Mouse (Mus musculus) forebrain, postnatal 0 days (tissue): ENCODE measurements at regions not wholly inside any gene's neighbourhood (a gene's known extent, or its start where the extent isn't known, plus 50 kb on each side); places are given as distances from the start of the nearest gene placed in this dataset.

Experiments
- ATAC-seq: fragments of 200-750 bp; cut with Nextera tagmentation; 2 replicates; pipeline ENCODE4 v1.8.0; 2017; ENCODE audit warnings: mild to moderate bottlenecking, moderate library complexity
- DNase-seq: peaks from one replicate; pipeline ENCODE4 v3.0.0-alpha.2; 2015
- H3K27ac ChIP-seq: fragments of 300-500 bp; sonication (generic); 2 replicates; pipeline ENCODE4 v1.5.1; 2014; ENCODE audit warnings: low read depth, mild to moderate bottlenecking, antibody characterized with exemption, low read length, moderate library complexity, mixed read lengths
- H3K27me3 ChIP-seq: fragments of 300-500 bp; sonication (generic); 2 replicates; pipeline ENCODE4 v1.6.1; 2014; ENCODE audit warnings: mild to moderate bottlenecking, low read length, mixed read lengths; ENCODE audit not compliant: insufficient read depth
- H3K36me3 ChIP-seq: fragments of 300-500 bp; sonication (generic); 2 replicates; pipeline ENCODE4 v1.6.1; 2014; ENCODE audit warnings: mild to moderate bottlenecking, moderate library complexity; ENCODE audit not compliant: insufficient read depth
- H3K4me1 ChIP-seq: fragments of 300-500 bp; sonication (generic); 2 replicates; pipeline ENCODE4 v1.6.1; 2014; ENCODE audit warnings: antibody characterized with exemption; ENCODE audit not compliant: insufficient read depth
- H3K4me2 ChIP-seq: fragments of 300-500 bp; sonication (generic); 2 replicates; pipeline ENCODE4 v1.6.1; 2014; ENCODE audit warnings: low read depth, mild to moderate bottlenecking, moderate library complexity
- H3K4me3 ChIP-seq: fragments of 300-500 bp; sonication (generic); 2 replicates; pipeline ENCODE4 v1.5.1; 2014; ENCODE audit warnings: low read depth, low read length, mixed read lengths
- H3K9ac ChIP-seq: fragments of 300-500 bp; sonication (generic); 2 replicates; pipeline ENCODE4 v1.6.1; 2014; ENCODE audit warnings: mild to moderate bottlenecking
- H3K9me3 ChIP-seq: fragments of 300-500 bp; sonication (generic); 2 replicates; pipeline ENCODE4 v1.6.1; 2016; ENCODE audit warnings: low read length
- CTCF ChIP-seq: sonication (generic); IDR thresholded peaks from 2 replicates; pipeline ENCODE4 v1.5.1; 2016; ENCODE audit warnings: antibody characterized with exemption, control low read depth, low read depth
- WGBS: fragments of 180-500 bp; shearing (Covaris S2); extraction: QIAGEN DNeasy Blood & Tissue Kit; methylation state at CpG from one replicate; pipeline ENCODE4 v1.1.7; 2014; 5-methylcytosine and 5-hydroxymethylcytosine counted together

DNA sequence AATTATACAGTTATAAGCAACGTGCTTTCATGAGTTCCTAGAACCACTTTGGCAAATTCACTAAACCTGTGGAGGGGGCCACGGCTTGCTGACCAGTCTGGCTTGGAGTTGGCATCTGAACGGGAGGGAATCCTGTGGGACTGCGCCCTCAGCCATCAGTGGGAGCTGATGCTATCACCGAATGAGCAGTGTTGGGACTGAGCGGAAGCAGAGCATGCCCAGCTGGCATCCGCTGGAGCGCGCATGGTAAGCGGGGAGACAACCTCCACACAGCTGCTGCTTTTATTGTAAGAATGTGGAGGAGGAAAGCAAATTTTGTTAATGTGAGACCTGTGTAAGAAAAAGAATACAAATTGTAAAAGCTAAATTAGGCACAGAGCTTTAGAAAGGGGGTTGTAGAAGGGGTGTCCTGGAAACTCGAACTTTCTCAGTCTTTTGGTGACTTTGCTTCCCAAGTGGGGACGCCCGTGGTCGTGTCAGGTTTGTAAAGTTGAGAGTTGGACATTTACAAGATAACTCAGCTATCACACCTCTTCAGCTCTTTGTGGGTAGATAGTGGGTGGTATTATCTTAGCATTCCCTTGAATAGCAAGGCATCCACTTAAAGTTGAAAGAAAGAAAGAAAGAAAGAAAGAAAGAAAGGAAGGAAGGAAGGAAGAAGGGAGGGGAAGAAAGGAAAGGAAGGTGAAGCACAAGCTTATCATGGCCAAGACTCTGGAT lies 142.2 kb downstream of the Qrsl1 start:
- no peak for TF ChIP-seq CTCF
- no peaks in the 10 kb centered on the region for H3K36me3 ChIP-seq
- no peak overlapping the region for H3K27ac ChIP-seq
- 73% methylated on average over 14 of the region's 14 CpGs for WGBS
- no peaks in the 10 kb centered on the region for H3K4me1 ChIP-seq
- no peak overlapping the region for H3K4me2 ChIP-seq
- no peak for DNase-seq
- H3K4me3 ChIP-seq = no peak overlapping the region
- no peaks in the 10 kb centered on the region for H3K27me3 ChIP-seq
- no peaks in the 10 kb centered on the region for H3K9me3 ChIP-seq
- no peak overlapping the region for H3K9ac ChIP-seq
- no peak for ATAC-seq

- H3K27me3 ChIP-seq = no peaks in the 10 kb centered on the region
- 91% methylated on average over 5 of the region's 5 CpGs for WGBS
- no peak for ATAC-seq
Observed at GRCm38 (mm10) chr10:43759906-43760281, 141.7 kb downstream of the Qrsl1 start.

DNA sequence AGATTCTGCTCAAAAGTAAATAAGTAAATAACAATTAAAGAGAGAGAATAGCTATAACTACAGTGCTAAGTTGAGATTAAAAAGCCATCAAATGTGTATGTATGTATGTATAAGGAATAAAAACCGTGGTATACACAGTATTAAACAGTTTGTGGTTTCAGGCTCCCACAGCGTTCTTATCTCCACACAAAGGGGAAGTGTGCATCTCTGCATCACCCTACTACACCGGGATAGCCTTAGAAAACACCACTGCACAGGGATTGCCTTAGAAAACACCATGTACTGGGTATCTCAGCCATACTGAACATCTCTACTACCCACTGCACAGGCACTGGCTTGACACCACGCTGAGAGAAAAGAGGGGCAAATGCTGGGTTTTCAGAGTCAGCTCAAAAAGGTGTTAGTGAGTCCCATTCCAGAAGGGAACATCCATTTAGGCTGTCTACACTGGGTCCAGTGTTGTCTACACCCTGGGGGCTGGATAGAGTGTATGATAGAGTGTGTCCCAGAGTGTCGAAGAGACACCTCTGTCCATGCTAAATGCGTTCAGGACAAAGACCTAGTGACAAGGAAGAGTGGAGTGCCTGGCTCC lies 139.5 kb downstream of the Qrsl1 start:
- Histone ChIP-seq H3K36me3 (no peaks in the 10 kb centered on the region), H3K4me2 (no peak overlapping the region), H3K27ac (no peak overlapping the region), H3K9ac (no peak overlapping the region), H3K4me3 (no peak overlapping the region), H3K4me1 (no peaks in the 10 kb centered on the region), H3K9me3 (no peaks in the 10 kb centered on the region), H3K27me3 (no peaks in the 10 kb centered on the region)
- ATAC-seq (no peak), DNase-seq (no peak)
- 85% methylated on average over 6 of the region's 6 CpGs for WGBS
- no peak for TF ChIP-seq CTCF

More at GRCm38 (mm10) chr10:43759906-43760281, 141.7 kb downstream of the Qrsl1 start:
- H3K4me1 ChIP-seq = no peaks in the 10 kb centered on the region
- H3K27ac ChIP-seq = no peak overlapping the region
- no peaks in the 10 kb centered on the region for H3K36me3 ChIP-seq
- H3K9ac ChIP-seq = no peak overlapping the region
- H3K4me2 ChIP-seq = no peak overlapping the region
- no peak for DNase-seq
- H3K4me3 ChIP-seq = no peak overlapping the region
- no peaks in the 10 kb centered on the region for H3K9me3 ChIP-seq
- no peak for TF ChIP-seq CTCF

DNA sequence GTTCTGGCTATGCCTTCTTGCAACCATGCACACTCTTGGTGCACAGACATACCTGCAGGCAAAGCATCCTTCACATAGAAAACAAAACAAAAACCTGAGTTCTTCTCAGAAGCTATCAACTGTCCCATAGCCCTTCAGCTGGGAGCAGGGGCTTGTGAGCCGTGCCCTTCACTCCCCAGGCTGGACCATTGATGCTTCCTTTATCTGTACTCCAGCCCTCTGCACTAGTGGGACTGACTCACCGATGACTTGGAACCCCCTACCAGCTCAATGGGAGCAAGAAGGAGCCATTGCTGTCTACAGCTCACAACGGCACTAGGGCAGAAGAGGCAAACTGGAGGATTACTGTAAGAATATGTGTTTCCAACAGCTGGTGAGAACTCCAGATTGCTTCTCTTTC lies 137.0 kb downstream of the Qrsl1 start:
- no peak for TF ChIP-seq CTCF
- no peak for ATAC-seq
- Histone ChIP-seq H3K4me1 (no peaks in the 10 kb centered on the region), H3K27ac (no peak overlapping the region), H3K36me3 (no peaks in the 10 kb centered on the region), H3K27me3 (no peaks in the 10 kb centered on the region), H3K9ac (no peak overlapping the region), H3K4me2 (no peak overlapping the region), H3K4me3 (no peak overlapping the region), H3K9me3 (no peaks in the 10 kb centered on the region)
- 95% methylated on average over 3 of the region's 3 CpGs for WGBS
- no peak for DNase-seq

DNA sequence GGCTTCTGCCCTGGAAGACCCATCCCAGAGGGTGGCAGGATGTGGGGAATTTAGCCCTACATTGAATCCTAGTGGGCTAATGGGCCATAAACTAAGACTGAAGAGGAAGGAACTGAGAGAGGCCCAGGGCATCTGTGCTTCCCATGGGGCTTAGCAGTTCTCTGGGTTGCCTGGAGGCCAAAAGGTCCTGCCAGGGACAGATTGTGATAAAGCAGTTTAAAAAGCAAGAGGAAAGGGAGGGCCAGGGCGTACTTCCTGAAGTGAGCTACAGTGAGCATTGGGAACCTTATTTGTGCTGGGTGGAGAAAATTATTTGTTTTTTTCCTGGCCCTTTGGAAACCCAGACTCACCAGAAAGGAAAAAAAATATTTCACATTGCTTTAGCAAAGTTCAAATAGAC lies 136.3 kb downstream of the Qrsl1 start:
- Histone ChIP-seq H3K9me3 (no peaks in the 10 kb centered on the region), H3K36me3 (no peaks in the 10 kb centered on the region), H3K4me3 (no peak overlapping the region), H3K4me1 (no peaks in the 10 kb centered on the region), H3K27ac (no peak overlapping the region), H3K4me2 (no peak overlapping the region), H3K9ac (no peak overlapping the region), H3K27me3 (no peaks in the 10 kb centered on the region)
- no peak for DNase-seq
- no peak for ATAC-seq
- WGBS = 94% methylated on average over 1 of the region's 1 CpGs
- no peak for TF ChIP-seq CTCF

DNA sequence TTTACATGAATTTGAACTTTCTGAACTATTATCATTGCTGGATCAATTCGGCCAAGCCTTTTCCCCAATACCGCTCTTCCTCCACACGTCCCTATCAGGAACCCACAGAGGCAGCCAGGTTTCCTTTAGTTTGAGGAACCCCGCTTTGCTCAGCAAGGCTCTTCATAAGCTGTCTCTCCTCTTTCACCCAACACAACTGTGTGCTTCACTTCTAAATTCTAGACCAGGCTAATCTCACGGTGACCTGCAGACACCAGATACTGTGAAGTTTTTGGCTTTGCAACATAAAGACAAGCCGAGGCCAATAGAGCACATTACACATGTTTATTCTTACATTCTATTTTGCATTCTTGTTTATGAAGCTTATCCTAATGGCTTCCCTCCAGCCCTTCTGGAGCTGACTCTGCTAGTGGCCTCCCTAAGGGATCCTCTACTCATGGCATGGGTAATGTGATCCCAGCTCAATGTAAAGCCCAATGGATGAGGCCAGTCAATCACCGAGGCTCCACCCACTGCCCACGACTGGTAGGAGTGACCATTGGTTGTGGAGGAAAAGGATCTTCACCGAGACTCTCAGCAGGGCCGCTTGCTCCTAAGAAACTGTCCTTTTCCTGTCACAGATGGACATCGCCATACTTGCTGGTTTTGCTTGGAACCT lies 135.6 kb downstream of the Qrsl1 start:
- WGBS = 79% methylated on average over 11 of the region's 11 CpGs

More for the DNA sequence above, 135.6 kb downstream of the Qrsl1 start:
- ATAC-seq (no peak), DNase-seq (no peak)
- no peak overlapping the region for H3K27ac ChIP-seq
- H3K9ac ChIP-seq = no peak overlapping the region
- no peak for TF ChIP-seq CTCF
- H3K36me3 ChIP-seq = no peaks in the 10 kb centered on the region
- no peak overlapping the region for H3K4me3 ChIP-seq
- no peaks in the 10 kb centered on the region for H3K4me1 ChIP-seq
- no peaks in the 10 kb centered on the region for H3K27me3 ChIP-seq
- no peaks in the 10 kb centered on the region for H3K9me3 ChIP-seq
- H3K4me2 ChIP-seq = no peak overlapping the region
